Mouse (Mus musculus) spleen, adult 10 weeks (tissue): Measurements from ENCODE around the gene Cadm2. TPM values are rescaled to one million over a fixed set of nuclear protein-coding genes. Genes with fewer than 3 reads are reported as not detected.

Experiments
- polyA plus RNA-seq: library from polyadenylated mRNA; stranded (reverse); fragments of 350-450 nt; fragmentation: Illumina TruSeq; extraction: RNeasy Lipid Tissue Mini Kit (QIAGEN cat#74804); gene quantifications from one replicate; pipeline ENCODE4 v1.2.3, GENCODE M21; 2015; ENCODE audit warnings: low replicate concordance; ENCODE audit not compliant: insufficient read depth

Cadm2 gene
- 1.6 TPM for polyA plus RNA-seq

GRCm38 (mm10) chr16:67620826-67621505, at the start of gene Cadm2:
Cadm2 (minus strand) TSS chr16:67620908.

